Mouse (Mus musculus) retina, postnatal 7 days (tissue): ENCODE measurements around the gene Slc39a2.
"Not testable (repeated sequence)": the region's sequence is repeated elsewhere in the genome, so short reads cannot be mapped to it uniquely, and the experiment has no call there.

ENCODE experiments used
- DNase-seq: peaks from one replicate; pipeline ENCODE4 v3.0.0-alpha.2; 2012; ENCODE audit warnings: low read depth, low spot score

Slc39a2 gene

GRCm38 (mm10) chr14:51892191-51892939, at the start of gene Slc39a2:
Slc39a2 (plus strand) TSS chr14:51892889.
- no peak for DNase-seq

- no peak for DNase-seq
These were observed 48.8 kb upstream of the Slc39a2 start for GRCm38 (mm10) chr14:51843882-51844281.

DNA sequence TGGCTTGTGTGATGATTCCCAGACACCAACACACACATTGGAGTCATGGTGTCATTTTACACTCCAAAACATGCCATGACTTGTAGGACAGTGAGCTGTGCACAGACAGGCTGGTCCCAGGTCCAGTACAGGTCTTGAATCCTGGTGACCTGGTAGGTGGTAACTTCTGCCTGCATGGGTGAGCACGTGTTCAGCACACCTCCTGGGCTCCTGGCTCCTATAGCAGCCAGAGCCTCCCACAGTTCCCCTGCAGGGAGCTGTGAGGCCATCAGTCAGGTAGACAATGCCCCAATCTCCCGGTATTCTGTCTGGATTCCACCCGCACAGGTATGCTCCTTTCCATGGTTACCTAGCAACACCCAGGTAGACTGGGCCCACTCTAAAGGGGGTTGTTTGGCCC, 46.1 kb upstream of the Slc39a2 start:
- DNase-seq = no peak

DNA sequence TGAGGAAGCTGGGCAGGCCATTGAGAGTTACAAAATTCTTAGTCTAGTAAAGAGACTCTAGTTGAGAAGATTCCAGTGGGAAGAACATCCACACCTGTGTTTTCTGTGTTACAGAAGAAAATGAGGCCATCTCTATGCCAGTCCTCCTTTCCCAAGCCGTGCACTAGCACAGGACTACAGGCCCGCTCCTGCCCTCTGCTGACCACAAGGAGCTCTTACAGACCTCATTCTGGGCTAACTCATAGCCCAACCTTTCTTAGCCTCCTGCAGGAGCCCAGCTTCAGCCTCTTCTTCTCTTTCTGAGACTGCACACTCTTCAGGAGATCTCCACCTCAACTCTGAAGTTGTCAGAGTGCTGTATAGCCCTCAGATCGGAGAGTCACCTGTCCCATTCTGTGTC, 41.7 kb upstream of the Slc39a2 start:
- not testable (repeated sequence) for DNase-seq

DNA sequence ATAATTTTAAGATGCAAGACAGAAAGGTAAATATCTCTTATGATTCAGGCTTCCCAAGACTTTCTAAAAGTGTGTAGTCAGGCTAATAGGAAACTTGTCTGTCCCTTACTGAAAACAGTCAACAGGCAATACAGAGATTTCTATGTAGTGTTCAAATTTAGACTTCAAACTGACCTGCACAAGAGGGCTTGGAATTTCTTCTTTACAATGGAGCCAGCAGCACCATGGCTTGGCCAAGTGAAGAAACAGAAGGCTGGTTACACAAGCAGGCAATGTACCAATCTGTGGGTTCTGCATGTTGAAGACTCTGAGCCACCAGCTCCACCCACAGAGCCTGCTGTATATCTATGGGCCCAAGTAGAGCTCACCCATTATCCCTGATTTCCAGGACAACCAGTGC, 39.3 kb upstream of the Slc39a2 start, which contains the start of gene Ear6:
Gene Ear6, plus strand, starts transcription at position 301 of the 400 bp plus-strand sequence.
- no peak for DNase-seq

- not testable (repeated sequence) for DNase-seq
These were observed 37.4 kb upstream of the Slc39a2 start for GRCm38 (mm10) chr14:51855280-51855679.

DNA sequence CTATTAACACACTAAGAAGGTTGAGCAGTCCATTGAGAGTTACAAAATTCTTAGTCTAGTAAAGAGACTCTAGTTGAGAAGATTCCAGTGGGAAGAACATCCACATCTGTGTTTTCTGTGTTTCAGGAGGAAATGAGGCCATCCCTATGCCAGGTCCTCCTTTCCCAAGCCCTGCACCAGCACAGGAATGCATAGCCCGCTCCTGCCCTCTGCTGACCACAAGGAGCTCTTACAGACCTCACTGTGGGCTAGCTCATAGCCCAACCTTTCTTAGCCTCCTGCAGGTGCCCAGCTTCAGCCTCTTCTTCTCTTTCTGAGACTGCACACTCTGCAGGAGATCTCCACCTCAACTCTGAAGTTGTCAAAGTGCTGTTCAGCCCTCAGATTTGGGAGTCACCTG, 29.1 kb upstream of the Slc39a2 start:
- DNase-seq = not testable (repeated sequence)

- no peak for DNase-seq
These were observed 21.9 kb upstream of the Slc39a2 start for GRCm38 (mm10) chr14:51870756-51871155.

DNA sequence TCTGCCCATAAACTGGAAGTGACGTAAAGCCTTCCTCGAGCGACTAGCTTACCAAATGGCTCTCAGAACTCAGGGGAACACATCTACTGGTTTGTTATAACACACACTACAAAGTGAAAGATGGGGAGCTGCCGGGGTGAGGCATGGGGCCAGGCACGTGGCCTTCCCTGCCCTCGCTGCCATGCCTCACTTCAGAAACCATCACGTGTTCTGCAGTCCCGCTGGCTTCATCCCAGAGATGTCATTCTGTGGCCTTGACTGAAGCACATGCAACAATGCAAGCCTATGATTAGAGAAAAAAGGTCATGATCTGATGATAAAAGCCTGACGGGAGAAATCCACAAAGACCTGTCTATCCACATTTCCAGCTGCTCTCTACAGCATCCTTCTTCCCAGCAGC, 20.9 kb upstream of the Slc39a2 start:
- no peak for DNase-seq

DNA sequence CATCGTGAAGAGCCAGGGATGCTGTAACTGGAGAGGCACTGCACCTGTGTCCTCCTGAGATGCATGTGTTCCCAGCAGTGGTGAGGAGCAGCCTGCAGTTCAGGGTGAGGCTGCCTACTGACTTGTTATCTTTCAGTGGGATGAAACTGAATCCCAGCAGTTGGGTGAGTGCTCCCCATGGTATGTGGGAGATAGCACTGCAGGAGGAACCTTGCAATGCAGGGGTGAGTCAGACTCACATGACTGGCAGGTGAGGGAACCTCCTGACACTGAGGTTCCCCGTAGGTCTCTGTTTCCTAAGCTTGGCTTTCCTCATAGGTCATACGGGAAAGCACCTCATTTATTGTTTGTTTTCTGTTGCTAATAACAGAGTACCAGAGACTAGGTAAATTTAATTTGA, 15.2 kb upstream of the Slc39a2 start:
- no peak for DNase-seq

DNA sequence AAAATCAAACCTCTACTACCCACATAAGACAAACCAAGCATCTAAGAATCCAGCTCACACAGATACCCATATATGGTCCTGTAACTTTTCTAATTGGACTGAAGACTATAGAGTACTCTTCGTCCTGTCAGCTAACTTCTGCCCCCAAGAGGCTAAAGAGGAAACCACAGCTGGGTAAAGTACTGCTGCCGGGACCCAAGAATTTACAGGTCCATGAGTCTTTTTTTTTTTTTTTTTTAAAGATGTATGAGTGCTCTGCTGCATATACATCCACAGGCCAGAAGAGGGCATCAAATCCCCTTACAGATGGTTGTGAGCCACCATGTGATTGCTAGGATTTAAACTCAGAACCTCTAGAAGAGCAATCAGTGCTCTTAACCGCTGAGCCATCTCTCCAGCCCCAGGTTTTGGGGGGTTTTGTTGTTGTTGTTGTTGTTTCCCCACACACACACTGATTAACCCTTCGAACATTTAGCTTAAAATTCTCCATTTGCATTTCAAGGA, 9.1 kb upstream of the Slc39a2 start:
- peak; percentile 41 for DNase-seq

GRCm38 (mm10) chr14:51884031-51884544, 8.6 kb upstream of the Slc39a2 start:
- no peak for DNase-seq

DNA sequence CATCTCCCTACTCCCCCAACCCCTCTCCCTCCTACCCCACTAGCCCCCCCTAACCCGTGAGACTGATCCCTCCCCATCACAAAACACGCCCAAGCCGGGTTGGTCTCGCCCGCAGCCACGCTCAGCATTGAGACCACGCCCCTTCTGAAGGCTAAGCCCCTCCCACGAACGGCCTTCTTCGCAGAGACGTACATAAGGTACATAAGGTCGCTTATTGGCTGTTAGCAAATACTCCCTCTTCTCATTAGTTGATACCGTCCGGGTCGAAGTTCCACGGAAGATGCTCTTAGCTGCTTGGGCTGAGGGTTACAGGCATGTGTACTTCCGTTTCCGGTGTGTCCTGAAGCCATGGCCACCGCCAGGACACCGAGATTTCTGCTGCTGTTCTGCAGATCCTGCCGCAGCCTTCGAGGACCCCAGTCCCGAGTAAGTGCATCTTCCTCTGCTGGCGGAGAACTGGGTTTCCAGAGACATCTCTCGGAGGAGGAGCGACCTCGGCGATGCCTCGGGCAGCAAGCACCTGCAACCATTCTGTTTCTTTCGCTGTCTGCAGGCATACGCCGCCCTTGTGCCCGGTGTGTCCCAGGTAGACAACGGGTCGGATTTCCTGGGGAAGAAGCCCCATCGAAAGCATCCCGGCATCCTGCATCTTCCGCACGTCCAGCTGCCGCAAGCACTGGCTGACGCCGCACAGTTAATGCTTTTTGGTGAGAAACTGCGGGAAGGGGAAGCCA, 7.9 kb upstream of the Slc39a2 start, which contains the start of gene Mettl17:
Gene Mettl17, plus strand, starts transcription at position 245 of the 734 bp plus-strand sequence.
- peak; percentile 92 for DNase-seq

DNA sequence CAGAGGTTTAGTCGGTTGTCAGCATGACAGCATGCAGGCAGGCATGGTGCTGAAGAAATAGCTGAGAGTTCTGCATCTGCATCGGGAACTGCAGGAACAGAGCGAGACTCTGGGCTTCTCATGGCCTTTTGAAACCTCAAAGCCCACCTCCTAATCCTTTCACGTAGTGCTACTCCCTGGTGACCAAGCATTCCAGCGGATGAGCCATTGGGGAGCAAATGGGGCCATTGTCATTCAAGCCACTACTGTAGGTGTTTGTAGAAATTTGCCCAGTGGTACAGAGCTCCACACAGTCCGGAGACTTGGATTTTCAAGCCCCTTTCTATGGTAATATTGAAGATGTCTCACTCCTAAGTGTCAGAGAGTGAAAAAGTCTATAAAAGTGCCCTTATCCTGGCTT, 6.6 kb upstream of the Slc39a2 start:
- DNase-seq = no peak

DNA sequence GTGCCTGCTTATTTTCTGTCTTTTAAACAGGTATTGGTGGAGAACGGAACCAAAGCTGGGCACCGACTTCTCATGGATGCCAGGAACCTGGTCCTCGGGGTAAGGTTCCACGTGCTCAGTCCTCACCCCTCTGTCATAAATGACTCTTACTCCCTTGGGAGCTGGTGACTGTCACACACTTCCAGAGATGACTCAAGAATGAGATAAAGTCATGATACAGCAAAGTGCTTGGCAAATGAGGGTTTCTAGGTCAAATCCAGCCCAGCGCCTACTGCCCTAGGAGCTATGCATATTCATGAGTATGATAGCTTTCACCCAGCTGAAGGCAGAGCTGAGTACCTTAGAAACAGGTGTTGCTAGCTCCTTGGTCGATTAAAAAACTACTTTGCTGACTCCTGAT, 2.9 kb upstream of the Slc39a2 start:
- no peak for DNase-seq

- no peak for DNase-seq
These were observed 555 bp downstream of the Slc39a2 start for GRCm38 (mm10) chr14:51893094-51893794.

DNA sequence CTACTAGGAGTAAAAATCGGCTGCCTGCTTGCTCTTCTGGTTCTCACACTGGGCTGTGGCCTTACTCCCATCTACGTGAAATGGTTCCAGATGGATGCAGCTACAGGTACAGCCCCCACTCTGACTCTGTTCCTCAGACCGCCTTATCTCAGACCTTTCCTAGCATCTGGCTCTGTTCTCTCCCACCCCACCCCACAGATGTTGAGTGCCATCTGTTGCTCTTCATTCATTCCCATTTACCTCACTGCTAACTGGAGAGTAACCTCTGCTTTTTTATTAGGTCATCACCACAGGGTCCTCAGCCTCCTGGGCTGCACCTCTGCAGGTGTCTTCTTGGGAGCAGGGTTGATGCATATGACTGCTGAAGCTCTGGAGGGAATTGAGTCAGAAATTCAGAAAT, 1.1 kb downstream of the Slc39a2 start:
- no peak for DNase-seq

GRCm38 (mm10) chr14:51895071-51895470, 2.4 kb downstream of the Slc39a2 start:
- no peak for DNase-seq

GRCm38 (mm10) chr14:51896019-51896418, 3.3 kb downstream of the Slc39a2 start:
- no peak for DNase-seq

GRCm38 (mm10) chr14:51896539-51897170, 4.0 kb downstream of the Slc39a2 start:
- no peak for DNase-seq

- DNase-seq = no peak
These were observed 6.7 kb downstream of the Slc39a2 start for GRCm38 (mm10) chr14:51899351-51899750.
